In the genomic region with DNA sequence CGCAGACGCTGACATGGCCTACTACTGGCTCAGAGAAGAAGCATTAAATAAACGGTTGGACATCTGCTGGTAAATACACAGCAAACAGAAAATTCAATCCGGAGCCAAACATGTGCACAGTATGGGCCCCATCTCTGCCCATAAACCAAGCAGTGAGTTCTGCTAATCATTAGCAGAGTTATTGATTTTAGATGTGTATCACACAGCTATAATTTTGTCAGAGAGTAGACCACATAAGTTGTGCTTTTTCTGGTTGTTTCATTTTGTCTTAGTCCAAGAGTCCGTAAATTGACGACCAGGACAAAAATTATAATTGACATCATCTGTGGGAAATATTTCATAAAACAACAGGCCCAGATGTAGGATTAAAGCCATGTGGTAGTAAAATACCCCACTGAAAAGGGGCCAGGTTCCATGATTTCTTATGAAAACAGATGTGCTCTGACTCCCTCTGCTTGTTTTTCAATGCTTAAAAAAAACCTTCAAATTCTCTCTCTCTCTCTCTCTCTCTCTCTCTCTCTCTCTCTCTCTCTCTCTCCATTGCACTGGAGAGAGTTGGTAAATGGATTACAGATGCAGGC, we compare ENCODE assay signal across 18 mouse cellular contexts.
DNase-seq lines count a peak whose midpoint lies in the region; ATAC-seq and TF ChIP-seq lines count a peak whose summit lies in the region.
"Had no signal": no experiment of that assay in that cellular context is flagged by ENCODE, and none has a peak within 500 bp of the region (broad histone marks: within the 10 kb centered on the region; RNA-seq: fewer than 3 reads in every experiment).

No protein-coding gene starts in this region.

- H3K27ac ChIP-seq in gastrocnemius, adult 2 months: peak overlapping the region; percentile 67
- no peak overlapping the region for H3K27ac ChIP-seq in embryonic facial prominence, embryonic 10.5 days (replicated peaks)
- H3K27ac ChIP-seq in limb, embryonic 15.5 days: peak overlapping the region; percentile 57; the same call in 1 of the 2 replicates
- H3K27ac ChIP-seq: forebrain, embryonic 15.5 days; heart, embryonic 15.5 days; liver, embryonic 13.5 days; midbrain, embryonic 15.5 days had no signal

- no peaks in the 10 kb centered on the region for H3K9me3 ChIP-seq in embryonic facial prominence, embryonic 10.5 days
- no peaks in the 10 kb centered on the region for H3K9me3 ChIP-seq in limb, embryonic 15.5 days
- H3K9me3 ChIP-seq: forebrain, embryonic 15.5 days; heart, embryonic 15.5 days; liver, embryonic 13.5 days; midbrain, embryonic 15.5 days had no signal

- 58% methylated on average over 6 of the region's 6 CpGs for WGBS in embryonic facial prominence, embryonic 10.5 days
- WGBS in limb, embryonic 15.5 days: 30% methylated on average over 6 of the region's 6 CpGs

- H3K4me2 ChIP-seq in limb, embryonic 15.5 days: no peak overlapping the region
- H3K4me2 ChIP-seq: forebrain, embryonic 15.5 days; heart, embryonic 15.5 days; liver, embryonic 13.5 days; midbrain, embryonic 15.5 days had no signal

- DNase-seq in gastrocnemius, adult 2 months: no peak
- no peak for DNase-seq in gastrocnemius, postnatal 14 days
- peak; percentile 16 for DNase-seq in embryonic facial prominence, embryonic 10.5 days (ENCODE audit: low spot score)
- DNase-seq in forelimb bud, embryonic 11.5 days (ENCODE audit: low read depth, low spot score): peak; percentile 76
- no peak for DNase-seq in layer of hippocampus, adult 9-11 months
- no peak for DNase-seq in ovary, adult 18-20 months (ENCODE audit: low spot score)
- DNase-seq: adrenal gland, adult 2 months; cerebellum, adult 11 months; cerebellum, postnatal 25 days; heart, adult 18-20 months; kidney, postnatal 14 days; liver, embryonic 13.5 days; thymus, postnatal 14 days had no signal

- intact Hi-C loops in gastrocnemius, adult 2 months (cut with DNase I): no loop called here
- intact Hi-C loops in gastrocnemius, postnatal 14 days (cut with DNase I; ENCODE audit: low total_unique reads): no loop called here

- no peak overlapping the region for H3K4me3 ChIP-seq in gastrocnemius, adult 2 months
- H3K4me3 ChIP-seq in embryonic facial prominence, embryonic 10.5 days: no peak overlapping the region
- H3K4me3 ChIP-seq in limb, embryonic 15.5 days: no peak overlapping the region
- H3K4me3 ChIP-seq: erythroblast, embryonic 14.5 days; forebrain, embryonic 15.5 days; heart, embryonic 15.5 days; liver, embryonic 13.5 days; midbrain, embryonic 15.5 days had no signal

- ATAC-seq in limb, embryonic 15.5 days (ENCODE audit: insufficient number of reproducible peaks, low FRiP score, low TSS enrichment, low read depth): peak; percentile 88
- ATAC-seq: forebrain, embryonic 15.5 days; midbrain, embryonic 15.5 days had no signal

- H3K36me3 ChIP-seq in embryonic facial prominence, embryonic 10.5 days (replicated peaks): no peaks in the 10 kb centered on the region
- no peaks in the 10 kb centered on the region for H3K36me3 ChIP-seq in limb, embryonic 15.5 days
- H3K36me3 ChIP-seq: forebrain, embryonic 15.5 days; heart, embryonic 15.5 days; liver, embryonic 13.5 days; midbrain, embryonic 15.5 days had no signal

- H3K27me3 ChIP-seq in embryonic facial prominence, embryonic 10.5 days (replicated peaks; ENCODE audit: low read depth, poor library complexity, severe bottlenecking): no peaks in the 10 kb centered on the region
- H3K27me3 ChIP-seq in limb, embryonic 15.5 days: no peaks in the 10 kb centered on the region
- H3K27me3 ChIP-seq: forebrain, embryonic 15.5 days; heart, embryonic 15.5 days; liver, embryonic 13.5 days; midbrain, embryonic 15.5 days had no signal

- no peak overlapping the region for H3K9ac ChIP-seq in limb, embryonic 15.5 days
- H3K9ac ChIP-seq: forebrain, embryonic 15.5 days; heart, embryonic 15.5 days; liver, embryonic 13.5 days; midbrain, embryonic 15.5 days had no signal

- no peak for TF ChIP-seq CTCF in gastrocnemius, adult 2 months (IDR thresholded peaks at IDR 0.05)

- H3K4me1 ChIP-seq in embryonic facial prominence, embryonic 10.5 days: peaks cover 9% of the 10 kb centered on the region; the same call in 1 of the 2 replicates
- 0 out of 2 replicates have a peak, but pooled peaks cover 9% of the 10 kb centered on the region for H3K4me1 ChIP-seq in limb, embryonic 15.5 days
- H3K4me1 ChIP-seq: forebrain, embryonic 15.5 days; heart, embryonic 15.5 days; liver, embryonic 13.5 days; midbrain, embryonic 15.5 days had no signal

Comparison
In these comparisons a context has a peak if more than half of its experiments do, and no peak if none do; other contexts are left out.
1. DNase-seq: peak in embryonic facial prominence, embryonic 10.5 days (single experiment) and forelimb bud, embryonic 11.5 days (single experiment); none in gastrocnemius, adult 2 months (single experiment), gastrocnemius, postnatal 14 days (single experiment), layer of hippocampus, adult 9-11 months (single experiment) and ovary, adult 18-20 months (single experiment).